Mouse (Mus musculus) layer of hippocampus, adult 9-11 months (tissue): ENCODE measurements around the gene Braf.

Experiments used
- DNase-seq: peaks from one replicate; pipeline ENCODE4 v3.0.0; 2022

Braf gene

GRCm38 (mm10) chr6:39554888-39555647 lies 170.2 kb downstream of the Braf start:
- no peak for DNase-seq
